Mouse (Mus musculus) heart, embryonic 13.5 days (tissue): ENCODE measurements around the gene Timp3. TPM values are rescaled to one million over a fixed set of nuclear protein-coding genes. Genes with fewer than 3 reads are reported as not detected.
A peak's percentile ranks its signal among the peaks of the same experiment; 100 is the strongest.

Experiments
- ATAC-seq: fragments of 200-750 bp; cut with Nextera tagmentation; 2 replicates; pipeline ENCODE4 v1.8.0; 2017; ENCODE audit warnings: moderate TSS enrichment; ENCODE audit not compliant: insufficient number of reproducible peaks, low FRiP score, low TSS enrichment; ENCODE audit errors: extremely low read depth
- H3K27ac ChIP-seq: fragments of 300-500 bp; sonication (generic); replicated peaks from 2 replicates; pipeline ENCODE4 v1.5.1; 2015; ENCODE audit warnings: moderate library complexity, mild to moderate bottlenecking, inconsistent platforms
- H3K27me3 ChIP-seq: fragments of 300-500 bp; sonication (generic); replicated peaks from 2 replicates; pipeline ENCODE4 v1.6.1; 2015; ENCODE audit warnings: mild to moderate bottlenecking, inconsistent platforms
- H3K36me3 ChIP-seq: fragments of 300-500 bp; sonication (generic); 2 replicates; pipeline ENCODE4 v1.6.1; 2015; ENCODE audit warnings: mild to moderate bottlenecking, inconsistent platforms
- H3K4me1 ChIP-seq: fragments of 300-500 bp; sonication (generic); 2 replicates; pipeline ENCODE4 v1.6.1; 2015; ENCODE audit warnings: inconsistent platforms
- H3K4me2 ChIP-seq: fragments of 300-500 bp; sonication (generic); 2 replicates; pipeline ENCODE4 v1.6.1; 2015; ENCODE audit warnings: inconsistent platforms, mild to moderate bottlenecking, moderate library complexity
- H3K4me3 ChIP-seq: fragments of 300-500 bp; sonication (generic); 2 replicates; pipeline ENCODE4 v1.5.1; 2015; ENCODE audit warnings: moderate library complexity, mild to moderate bottlenecking, inconsistent platforms
- H3K9ac ChIP-seq: fragments of 300-500 bp; sonication (generic); 2 replicates; pipeline ENCODE4 v1.6.1; 2015; ENCODE audit warnings: inconsistent platforms, mild to moderate bottlenecking, moderate library complexity
- H3K9me3 ChIP-seq: fragments of 300-500 bp; sonication (generic); 2 replicates; pipeline ENCODE4 v1.6.1; 2016; ENCODE audit warnings: inconsistent platforms
- WGBS: fragments of 180-500 bp; shearing (Covaris S2); methylation state at CpG from one replicate; pipeline ENCODE4 v1.1.7; 2015; ENCODE audit warnings: mixed read lengths; 5-methylcytosine and 5-hydroxymethylcytosine counted together
- polyA plus RNA-seq: library from polyadenylated mRNA; unstranded; fragments of >200 nt; fragmentation: Nextera tagmentation; extraction: Ambion mirVana; gene quantifications from 2 replicates; pipeline ENCODE4 v1.2.1, GENCODE M21; 2015

Timp3 gene
- 65.6 and 69.3 TPM in 2 replicates for polyA plus RNA-seq

- no peaks in the 10 kb centered on the region for H3K9me3 ChIP-seq
- under 1% methylated on average over 64 of the region's 65 CpGs for WGBS
- peaks cover 13% of the 10 kb centered on the region for H3K36me3 ChIP-seq
- peak within 1 kb of the TSS; percentile 91 for H3K9ac ChIP-seq
- H3K27me3 ChIP-seq: peaks cover 20% of the 10 kb centered on the region; the same call in 1 of the 2 replicates
- ATAC-seq: peak; percentile 81
- peaks cover 47% of the 10 kb centered on the region for H3K4me1 ChIP-seq
- H3K4me2 ChIP-seq: peak within 1 kb of the TSS; percentile 93
- H3K27ac ChIP-seq: peak within 1 kb of the TSS; percentile 86
- peak within 1 kb of the TSS; percentile 86 for H3K4me3 ChIP-seq
Measured at GRCm38 (mm10) chr10:86300293-86301116, at the start of gene Timp3. Gene Timp3, plus strand, starts transcription at chr10:86300372.

GRCm38 (mm10) chr10:86256221-86256620, 44.0 kb upstream of the Timp3 start:
- H3K4me1 ChIP-seq: peaks cover 5% of the 10 kb centered on the region; the same call in 1 of the 2 replicates
- no peak overlapping the region for H3K27ac ChIP-seq
- no peak overlapping the region for H3K4me2 ChIP-seq
- ATAC-seq: no peak
- WGBS: 58% methylated on average over 4 of the region's 4 CpGs
- H3K9ac ChIP-seq: no peak overlapping the region
- H3K36me3 ChIP-seq: no peaks in the 10 kb centered on the region
- H3K9me3 ChIP-seq: peaks cover 11% of the 10 kb centered on the region; the same call in 1 of the 2 replicates
- H3K4me3 ChIP-seq: no peak overlapping the region
- no peaks in the 10 kb centered on the region for H3K27me3 ChIP-seq

DNA sequence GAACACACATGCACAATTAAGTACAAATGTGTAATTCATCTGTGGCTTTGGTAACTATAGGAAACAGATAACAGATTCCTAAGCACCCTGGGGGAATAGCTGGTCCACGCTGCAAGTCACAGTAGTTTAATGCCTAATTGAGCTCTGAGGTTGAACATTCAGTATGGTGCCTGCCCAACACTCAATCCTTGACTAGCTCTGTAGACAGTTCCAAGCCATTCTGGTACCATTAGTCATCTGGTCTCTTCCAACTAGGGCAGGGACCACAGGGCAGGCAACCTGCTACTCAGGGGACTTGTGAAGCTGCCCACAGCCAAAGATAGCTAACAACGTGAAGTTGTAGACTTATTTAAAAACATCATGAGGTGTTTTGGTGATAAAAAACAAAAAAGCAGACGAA, 43.1 kb upstream of the Timp3 start:
- 65% methylated on average over 3 of the region's 3 CpGs for WGBS
- Histone ChIP-seq H3K27ac (no peak overlapping the region), H3K36me3 (no peaks in the 10 kb centered on the region), H3K9me3 (peaks cover 11% of the 10 kb centered on the region; the same call in 1 of the 2 replicates), H3K27me3 (no peaks in the 10 kb centered on the region), H3K9ac (no peak overlapping the region), H3K4me3 (no peak overlapping the region), H3K4me1 (peaks cover 5% of the 10 kb centered on the region; the same call in 1 of the 2 replicates), H3K4me2 (no peak overlapping the region)
- no peak for ATAC-seq

DNA sequence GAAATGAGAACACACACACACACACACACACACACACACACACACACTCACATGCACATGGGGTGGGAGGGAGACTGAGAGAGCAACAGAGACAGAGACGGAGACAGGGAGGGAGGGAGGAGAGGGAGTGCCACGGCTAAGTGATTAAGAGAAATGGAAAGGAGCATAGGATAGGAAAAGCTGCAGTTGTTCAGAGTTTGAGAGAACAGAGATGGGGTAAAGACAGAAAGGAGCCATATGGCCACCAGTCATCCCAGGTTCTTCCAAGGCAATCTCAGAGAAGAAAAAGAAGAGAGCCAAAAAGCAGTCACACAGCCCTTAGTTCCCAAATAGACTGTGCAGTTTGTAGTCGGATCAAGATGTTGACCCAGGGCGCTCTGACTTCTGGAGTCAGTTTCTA, 42.1 kb upstream of the Timp3 start:
- no peaks in the 10 kb centered on the region for H3K27me3 ChIP-seq
- H3K9ac ChIP-seq: no peak overlapping the region
- H3K4me3 ChIP-seq: no peak overlapping the region
- H3K36me3 ChIP-seq: no peaks in the 10 kb centered on the region
- H3K4me2 ChIP-seq: no peak overlapping the region
- peaks cover 3% of the 10 kb centered on the region; the same call in 1 of the 2 replicates for H3K4me1 ChIP-seq
- 60% methylated on average over 4 of the region's 4 CpGs for WGBS
- no peak for ATAC-seq
- peaks cover 11% of the 10 kb centered on the region; the same call in 1 of the 2 replicates for H3K9me3 ChIP-seq
- no peak overlapping the region for H3K27ac ChIP-seq

DNA sequence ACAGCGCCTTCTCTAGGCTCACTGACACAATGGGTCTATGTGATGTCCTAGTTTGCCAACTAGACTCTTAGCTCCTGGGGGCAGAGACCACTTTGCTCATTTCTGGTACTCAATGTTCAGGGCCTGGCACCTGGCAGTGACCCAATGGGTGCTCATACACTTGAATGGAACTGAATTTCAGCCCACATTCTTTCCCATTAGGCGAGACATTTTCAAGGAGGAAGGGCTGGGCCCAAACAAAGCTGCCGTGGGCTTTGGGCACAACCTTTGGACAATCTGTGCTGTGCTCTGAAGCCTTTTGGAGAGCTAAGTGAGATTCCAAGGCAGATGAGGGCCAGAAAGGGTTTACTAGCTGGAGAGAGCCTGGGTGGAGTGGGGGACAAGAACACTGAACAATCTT, 41.2 kb upstream of the Timp3 start:
- ATAC-seq: no peak

GRCm38 (mm10) chr10:86261725-86262124, 38.4 kb upstream of the Timp3 start:
- H3K36me3 ChIP-seq: no peaks in the 10 kb centered on the region
- WGBS: 81% methylated on average over 2 of the region's 2 CpGs
- ATAC-seq: no peak

More for the DNA sequence above, 41.2 kb upstream of the Timp3 start:
- Histone ChIP-seq H3K27ac (no peak overlapping the region), H3K36me3 (no peaks in the 10 kb centered on the region), H3K27me3 (no peaks in the 10 kb centered on the region), H3K4me2 (no peak overlapping the region), H3K9me3 (peaks cover 11% of the 10 kb centered on the region; the same call in 1 of the 2 replicates), H3K4me1 (no peaks in the 10 kb centered on the region), H3K9ac (no peak overlapping the region), H3K4me3 (no peak overlapping the region)
- 75% methylated on average over 3 of the region's 3 CpGs for WGBS

GRCm38 (mm10) chr10:86264618-86265017, 35.6 kb upstream of the Timp3 start:
- Histone ChIP-seq H3K36me3 (no peaks in the 10 kb centered on the region), H3K4me3 (no peak overlapping the region), H3K9ac (no peak overlapping the region), H3K27me3 (no peaks in the 10 kb centered on the region), H3K27ac (no peak overlapping the region), H3K4me1 (no peaks in the 10 kb centered on the region), H3K9me3 (peaks cover 11% of the 10 kb centered on the region; the same call in 1 of the 2 replicates), H3K4me2 (no peak overlapping the region)
- no peak for ATAC-seq
- WGBS: 56% methylated on average over 9 of the region's 9 CpGs

More at GRCm38 (mm10) chr10:86261725-86262124, 38.4 kb upstream of the Timp3 start:
- H3K27ac ChIP-seq: no peak overlapping the region
- H3K9ac ChIP-seq: no peak overlapping the region
- peaks cover 11% of the 10 kb centered on the region; the same call in 1 of the 2 replicates for H3K9me3 ChIP-seq
- H3K27me3 ChIP-seq: no peaks in the 10 kb centered on the region
- H3K4me2 ChIP-seq: no peak overlapping the region
- H3K4me1 ChIP-seq: no peaks in the 10 kb centered on the region
- no peak overlapping the region for H3K4me3 ChIP-seq

GRCm38 (mm10) chr10:86270254-86270653, 29.9 kb upstream of the Timp3 start:
- no peaks in the 10 kb centered on the region for H3K9me3 ChIP-seq
- no peaks in the 10 kb centered on the region for H3K36me3 ChIP-seq
- ATAC-seq: no peak
- 23% methylated on average over 3 of the region's 3 CpGs for WGBS
- peaks cover 15% of the 10 kb centered on the region for H3K4me1 ChIP-seq
- no peak overlapping the region for H3K27ac ChIP-seq
- H3K4me2 ChIP-seq: no peak overlapping the region
- H3K4me3 ChIP-seq: no peak overlapping the region
- no peaks in the 10 kb centered on the region for H3K27me3 ChIP-seq
- H3K9ac ChIP-seq: no peak overlapping the region

DNA sequence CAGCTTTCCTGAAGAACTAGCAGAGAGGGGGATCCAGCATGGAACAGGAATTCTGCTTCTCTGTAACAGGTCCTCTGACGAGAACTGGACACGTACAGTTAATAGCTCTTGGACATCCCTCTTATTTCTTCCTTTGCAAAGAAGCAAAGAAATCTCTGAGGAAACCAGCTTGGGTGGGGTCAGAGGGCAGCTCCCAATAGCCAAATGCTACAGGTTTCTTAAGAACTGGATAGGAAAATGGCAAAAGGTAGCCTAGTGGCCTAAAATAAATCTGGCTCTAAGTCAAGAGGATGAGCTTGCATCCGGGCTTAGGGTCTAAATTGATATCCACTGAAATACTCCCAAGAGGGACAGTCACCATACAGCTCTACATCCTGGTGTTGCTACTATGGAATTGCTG, 27.3 kb upstream of the Timp3 start:
- H3K4me3 ChIP-seq: no peak overlapping the region
- WGBS: 67% methylated on average over 3 of the region's 3 CpGs
- H3K4me2 ChIP-seq: no peak overlapping the region
- no peak for ATAC-seq
- H3K9ac ChIP-seq: no peak overlapping the region
- H3K36me3 ChIP-seq: no peaks in the 10 kb centered on the region
- H3K9me3 ChIP-seq: no peaks in the 10 kb centered on the region
- H3K27me3 ChIP-seq: no peaks in the 10 kb centered on the region
- H3K27ac ChIP-seq: peak overlapping the region; percentile 66; the same call in 1 of the 2 replicates
- peaks cover 15% of the 10 kb centered on the region for H3K4me1 ChIP-seq

DNA sequence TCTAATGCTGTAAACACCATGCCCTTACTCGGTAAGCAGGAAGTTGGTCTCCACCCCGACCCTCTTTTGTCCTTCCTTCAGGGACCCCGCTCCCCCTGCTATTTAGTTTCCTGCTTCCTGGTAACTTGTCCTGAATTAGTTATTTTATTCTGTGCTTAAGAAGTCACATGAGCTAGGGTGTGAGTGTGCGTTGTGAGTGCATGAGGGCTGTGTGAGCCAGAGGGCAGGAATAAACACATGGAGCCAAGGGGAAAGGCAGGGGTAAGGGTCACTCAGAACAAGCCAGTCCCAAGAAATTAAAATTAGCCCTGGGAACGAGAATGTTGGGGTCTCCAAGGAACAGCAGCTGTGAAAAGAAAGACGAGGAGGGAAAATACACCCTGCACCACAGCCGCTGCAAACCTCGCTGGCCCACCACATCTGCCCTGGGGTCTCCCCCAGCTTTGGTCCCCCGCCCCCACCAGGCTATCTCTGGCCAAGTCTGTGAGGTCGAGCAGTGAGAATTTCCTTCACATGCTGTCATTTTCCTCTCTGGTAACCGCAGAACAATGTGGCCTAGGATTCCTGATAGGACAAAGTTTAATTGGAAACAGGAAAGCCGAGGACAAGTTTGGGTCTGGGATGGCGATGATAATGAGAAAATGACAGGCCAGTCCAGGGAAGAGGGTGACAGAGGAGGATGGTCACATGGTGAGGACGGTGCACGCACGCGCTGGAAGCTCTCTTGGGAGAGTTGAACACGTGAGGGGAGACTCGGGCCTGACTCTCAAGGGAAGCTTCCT, 26.6 kb upstream of the Timp3 start:
- H3K4me2 ChIP-seq: no peak overlapping the region
- H3K36me3 ChIP-seq: no peaks in the 10 kb centered on the region
- H3K4me3 ChIP-seq: no peak overlapping the region
- H3K4me1 ChIP-seq: peaks cover 15% of the 10 kb centered on the region
- no peak for ATAC-seq
- no peaks in the 10 kb centered on the region for H3K9me3 ChIP-seq
- H3K9ac ChIP-seq: no peak overlapping the region
- peak overlapping the region; percentile 66 for H3K27ac ChIP-seq
- WGBS: 40% methylated on average over 19 of the region's 19 CpGs
- 0 out of 2 replicates have a peak, but pooled peaks cover 5% of the 10 kb centered on the region for H3K27me3 ChIP-seq

DNA sequence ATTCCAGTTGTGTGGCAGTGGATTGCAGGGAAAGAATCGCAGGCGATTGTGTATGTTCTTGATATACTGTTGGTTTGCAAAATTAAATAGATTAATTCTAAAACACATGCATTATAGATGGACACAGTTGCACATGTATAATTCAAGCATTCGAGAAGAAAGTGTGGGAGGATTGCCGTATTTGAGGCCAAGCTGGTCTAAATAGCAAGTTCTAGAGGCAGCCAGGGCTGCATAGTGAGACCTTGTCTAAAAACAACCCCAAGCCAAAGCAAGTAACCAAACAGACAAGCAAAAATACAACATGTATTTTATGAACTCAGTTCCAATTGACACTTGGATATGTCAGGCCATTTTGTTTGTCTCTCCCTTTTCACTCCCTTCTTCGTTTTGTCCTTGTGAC, 24.6 kb upstream of the Timp3 start:
- H3K4me3 ChIP-seq: no peak overlapping the region
- WGBS: 76% methylated on average over 5 of the region's 5 CpGs
- ATAC-seq: no peak
- H3K27ac ChIP-seq: no peak overlapping the region
- no peak overlapping the region for H3K4me2 ChIP-seq
- no peaks in the 10 kb centered on the region for H3K9me3 ChIP-seq
- H3K4me1 ChIP-seq: peaks cover 9% of the 10 kb centered on the region
- H3K36me3 ChIP-seq: no peaks in the 10 kb centered on the region
- H3K27me3 ChIP-seq: 0 out of 2 replicates have a peak, but pooled peaks cover 10% of the 10 kb centered on the region
- no peak overlapping the region for H3K9ac ChIP-seq
